Mouse (Mus musculus) myocyte (in vitro differentiated cells): Measurements from ENCODE around the gene Vwce.

Experiments
- E2F4 ChIP-seq: IDR thresholded peaks from one replicate; pipeline ENCODE4 v1.6.1; 2011; ENCODE audit warnings: mild to moderate bottlenecking, control low read depth, moderate library complexity; ENCODE audit not compliant: insufficient read depth
- MAX ChIP-seq: IDR thresholded peaks from one replicate; pipeline ENCODE4 v1.6.1; 2011; ENCODE audit warnings: low read depth, mild to moderate bottlenecking, control low read depth
- MYOD1 ChIP-seq, 3 experiments: IDR thresholded peaks; one replicate each; pipeline ENCODE4 v1.6.1; 2011; ENCODE audit warnings: control low read depth in 2 of 3, low read depth in 2 of 3, mild to moderate bottlenecking in 2 of 3, moderate library complexity in 1 of 3; ENCODE audit not compliant: insufficient read length in 2 of 3, control insufficient read depth in 1 of 3
- MYOG ChIP-seq, 3 experiments: IDR thresholded peaks; one replicate each; pipeline ENCODE4 v1.6.1; 2011; ENCODE audit warnings: control low read depth in 2 of 3, low read depth in 2 of 3, mild to moderate bottlenecking in 2 of 3; ENCODE audit not compliant: insufficient read length in 2 of 3, control insufficient read depth in 1 of 3, insufficient read depth in 1 of 3
- POLR2A ChIP-seq: IDR thresholded peaks from one replicate; pipeline ENCODE4 v1.6.1; 2011; ENCODE audit warnings: low read depth, mild to moderate bottlenecking, control low read depth, moderate library complexity; ENCODE audit not compliant: insufficient read length
- POLR2AphosphoS2 ChIP-seq: IDR thresholded peaks from one replicate; pipeline ENCODE4 v1.6.1; 2011; ENCODE audit warnings: low read depth, control low read depth; ENCODE audit not compliant: insufficient read length
- REST ChIP-seq: IDR thresholded peaks from one replicate; pipeline ENCODE4 v1.6.1; 2011; ENCODE audit warnings: mild to moderate bottlenecking, control low read depth, moderate library complexity; ENCODE audit not compliant: insufficient read depth, insufficient read length
- TCF12 ChIP-seq: IDR thresholded peaks from one replicate; pipeline ENCODE4 v1.6.1; 2011; ENCODE audit warnings: mild to moderate bottlenecking, control low read depth; ENCODE audit not compliant: poor library complexity, insufficient read depth, severe bottlenecking
- TCF3 ChIP-seq: IDR thresholded peaks from one replicate; pipeline ENCODE4 v1.6.1; 2011; ENCODE audit warnings: low read depth, control low read depth; ENCODE audit not compliant: insufficient read length
- USF1 ChIP-seq: IDR thresholded peaks from one replicate; pipeline ENCODE4 v1.6.1; 2011; ENCODE audit warnings: low read depth, mild to moderate bottlenecking, control low read depth, moderate library complexity

DNA sequence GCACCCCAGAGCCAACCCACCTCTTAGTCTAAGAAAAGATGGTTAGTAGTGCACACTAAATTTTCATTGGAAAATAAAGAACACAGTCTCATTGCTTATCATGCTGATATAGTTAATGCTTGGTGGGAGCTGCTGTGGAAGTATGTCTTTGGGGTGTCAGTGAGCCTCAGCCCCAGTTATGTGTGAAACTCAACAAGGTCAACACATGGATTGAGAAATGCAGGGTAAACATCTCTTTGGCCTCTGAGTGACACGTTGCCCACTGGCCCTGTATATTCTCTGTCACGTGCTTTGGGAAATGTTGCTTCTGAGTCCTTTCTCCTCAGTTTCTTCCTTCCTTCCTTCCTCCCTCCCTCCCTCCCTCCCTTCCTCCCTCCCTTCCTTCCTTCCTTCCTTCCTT, 24.4 kb downstream of the Vwce start:
- TF ChIP-seq POLR2A (no peak), REST (no peak), MYOD1 (IDR thresholded peaks at IDR 0.05; ENCODE audit: control insufficient read depth in 1 of 3, insufficient read length in 2 of 3, low read depth in 2 of 3) (no peak), POLR2AphosphoS2 (no peak), MAX (no peak), E2F4 (no peak), USF1 (no peak), TCF12 (no peak), MYOG (IDR thresholded peaks at IDR 0.05; ENCODE audit: control insufficient read depth in 1 of 3, insufficient read depth in 1 of 3, insufficient read length in 2 of 3, low read depth in 2 of 3) (no peak), TCF3 (no peak)
